Mouse (Mus musculus): Measurements from ENCODE around the gene Cux1. TPM values are rescaled to one million over a fixed set of nuclear protein-coding genes. Genes with fewer than 3 reads are reported as not detected.

The Cux1 gene
- polyA plus RNA-seq, 1 experiment from 2014 or later, result 109 TPM

- H3K27me3 ChIP-seq (ENCODE audit: insufficient read depth, poor library complexity, severe bottlenecking), result no peaks in the 10 kb centered on the region
- H3K4me3 ChIP-seq, result no peak overlapping the region
- H3K4me1 ChIP-seq (replicated peaks), result no peaks in the 10 kb centered on the region
- H3K36me3 ChIP-seq, result peaks cover 14% of the 10 kb centered on the region
- H3K27ac ChIP-seq, result no peak overlapping the region
- no peaks in the 10 kb centered on the region for H3K9me3 ChIP-seq
- no peak for DNase-seq (ENCODE audit: low spot score)
Observed at GRCm38 (mm10) chr5:136449801-136450200, 117.5 kb downstream of the Cux1 start.

GRCm38 (mm10) chr5:136445967-136446366, 121.3 kb downstream of the Cux1 start:
- WGBS, result 90% methylated on average over 5 of the region's 5 CpGs

GRCm38 (mm10) chr5:136442238-136443187, 124.8 kb downstream of the Cux1 start:
- Histone ChIP-seq H3K36me3 (peaks cover 17% of the 10 kb centered on the region), H3K4me1 (replicated peaks) (peaks cover 16% of the 10 kb centered on the region), H3K27ac (0 out of 2 replicates have a peak overlapping the region, but pooled peaks have one; percentile 9), H3K9me3 (no peaks in the 10 kb centered on the region), H3K4me3 (no peak overlapping the region), H3K27me3 (ENCODE audit: insufficient read depth, poor library complexity, severe bottlenecking) (no peaks in the 10 kb centered on the region)
- no peak for DNase-seq (ENCODE audit: low spot score)
- WGBS, result 72% methylated on average over 11 of the region's 11 CpGs

More at GRCm38 (mm10) chr5:136445967-136446366, 121.3 kb downstream of the Cux1 start:
- Histone ChIP-seq H3K27ac (no peak overlapping the region), H3K4me1 (replicated peaks) (peaks cover 14% of the 10 kb centered on the region), H3K27me3 (ENCODE audit: insufficient read depth, poor library complexity, severe bottlenecking) (no peaks in the 10 kb centered on the region), H3K36me3 (peaks cover 14% of the 10 kb centered on the region), H3K9me3 (no peaks in the 10 kb centered on the region), H3K4me3 (no peak overlapping the region)
- no peak for DNase-seq (ENCODE audit: low spot score)

DNA sequence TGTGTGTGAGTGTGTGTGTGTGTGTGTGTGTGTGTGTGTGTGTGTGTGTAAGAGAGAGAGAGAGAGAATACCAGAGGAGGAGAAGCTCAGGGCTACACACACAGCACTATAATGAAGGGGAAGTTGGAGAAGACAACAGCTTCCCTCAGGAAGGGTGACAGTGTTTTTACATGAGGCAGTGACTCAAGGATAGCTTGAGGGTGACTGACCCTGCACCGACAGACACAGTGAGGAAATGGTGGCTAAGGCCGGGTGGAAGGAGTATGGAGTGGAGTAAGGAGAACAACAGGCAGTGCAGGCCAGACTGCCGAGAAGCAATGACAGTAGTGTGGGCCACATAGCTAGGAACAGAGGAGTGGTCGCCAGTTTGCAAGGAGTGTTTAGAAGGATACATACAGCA, 137.6 kb downstream of the Cux1 start:
- Histone ChIP-seq H3K9me3 (no peaks in the 10 kb centered on the region), H3K36me3 (0 out of 2 replicates have a peak, but pooled peaks cover 4% of the 10 kb centered on the region), H3K27ac (0 out of 2 replicates have a peak overlapping the region, but pooled peaks have one; percentile 8), H3K4me1 (replicated peaks) (peaks cover 31% of the 10 kb centered on the region), H3K4me3 (no peak overlapping the region), H3K27me3 (ENCODE audit: insufficient read depth, poor library complexity, severe bottlenecking) (no peaks in the 10 kb centered on the region)
- WGBS, result 79% methylated on average over 4 of the region's 4 CpGs
- DNase-seq (ENCODE audit: low spot score), result no peak

GRCm38 (mm10) chr5:136428498-136429060, 138.7 kb downstream of the Cux1 start:
- no peaks in the 10 kb centered on the region for H3K27me3 ChIP-seq (ENCODE audit: insufficient read depth, poor library complexity, severe bottlenecking)
- H3K36me3 ChIP-seq, result peaks cover 6% of the 10 kb centered on the region
- 0 out of 2 replicates have a peak overlapping the region, but pooled peaks have one; percentile 40 for H3K27ac ChIP-seq
- no peaks in the 10 kb centered on the region for H3K9me3 ChIP-seq
- 75% methylated on average over 6 of the region's 6 CpGs for WGBS
- H3K4me3 ChIP-seq, result no peak overlapping the region
- H3K4me1 ChIP-seq (replicated peaks), result peaks cover 31% of the 10 kb centered on the region
- DNase-seq (ENCODE audit: low spot score), result no peak

DNA sequence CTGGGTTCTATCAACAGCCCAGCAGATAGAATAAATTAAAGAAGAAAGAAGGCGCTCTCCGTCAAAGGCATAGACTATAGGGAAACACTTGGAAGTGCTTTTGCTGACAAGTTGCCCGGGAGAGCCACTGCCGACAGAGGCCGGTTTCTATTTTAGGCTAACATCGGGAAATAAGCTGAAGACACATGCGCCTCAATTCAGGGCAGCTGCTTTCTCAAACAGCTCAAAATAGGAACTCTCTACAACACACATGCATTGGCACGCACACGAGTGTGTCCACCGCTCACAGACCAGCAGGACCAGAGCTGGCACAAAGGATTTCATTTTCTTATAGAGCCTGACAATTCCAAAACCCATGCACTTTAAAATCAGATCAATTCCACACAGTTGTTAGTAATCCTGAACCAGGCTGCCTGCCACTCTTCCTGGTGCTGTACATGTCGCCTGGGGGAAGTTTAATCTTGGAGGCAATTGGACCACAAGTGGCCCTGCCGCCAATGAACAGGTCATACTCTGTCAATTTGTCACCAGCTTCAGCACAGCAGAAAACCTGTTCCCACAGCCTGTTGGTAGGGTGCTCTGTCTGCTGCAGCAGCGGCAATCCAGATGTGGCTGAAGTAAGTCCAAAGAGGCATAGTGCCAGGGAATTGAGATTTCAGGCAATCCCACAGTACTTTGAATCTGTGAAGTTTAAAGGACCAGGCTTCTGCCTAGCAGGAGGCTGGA, 139.4 kb downstream of the Cux1 start:
- H3K27ac ChIP-seq, result 0 out of 2 replicates have a peak overlapping the region, but pooled peaks have one; percentile 40
- H3K4me1 ChIP-seq (replicated peaks), result peaks cover 31% of the 10 kb centered on the region
- H3K4me3 ChIP-seq, result no peak overlapping the region
- H3K27me3 ChIP-seq (ENCODE audit: insufficient read depth, poor library complexity, severe bottlenecking), result no peaks in the 10 kb centered on the region
- WGBS, result 84% methylated on average over 13 of the region's 13 CpGs
- H3K36me3 ChIP-seq, result peaks cover 12% of the 10 kb centered on the region
- no peaks in the 10 kb centered on the region for H3K9me3 ChIP-seq
- DNase-seq (ENCODE audit: low spot score), result no peak

DNA sequence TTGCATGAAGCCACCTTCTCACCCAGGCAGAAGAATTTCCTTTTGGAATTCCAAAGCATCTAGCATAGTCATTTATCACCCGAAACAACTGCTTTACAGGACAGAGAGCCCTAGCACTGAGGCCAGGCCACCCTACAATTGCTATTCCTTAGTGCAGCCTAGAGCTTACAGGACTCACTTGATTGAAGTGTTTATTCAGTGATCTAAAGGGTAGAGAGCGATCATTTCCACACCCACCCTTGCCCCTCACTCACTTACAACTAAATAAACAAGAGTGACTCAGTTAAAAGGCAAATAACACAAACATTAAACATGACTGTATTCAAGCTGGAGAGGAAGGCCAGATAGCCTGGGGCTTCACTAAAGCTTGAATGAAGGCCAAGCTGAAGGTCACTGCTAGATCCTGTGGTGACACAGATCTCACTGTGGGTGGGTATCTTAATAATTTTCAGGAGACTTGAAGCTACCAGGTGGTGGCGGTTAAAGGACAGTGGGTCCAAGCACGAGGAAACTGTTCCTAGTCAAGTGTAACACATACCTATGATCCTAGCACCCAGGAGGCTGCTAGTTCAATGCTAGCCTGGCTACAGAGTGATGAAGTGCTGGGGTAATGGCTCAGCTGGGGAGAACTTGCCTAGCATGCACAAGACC, 140.0 kb downstream of the Cux1 start:
- H3K36me3 ChIP-seq, result peaks cover 12% of the 10 kb centered on the region
- no peak overlapping the region for H3K27ac ChIP-seq
- H3K9me3 ChIP-seq, result no peaks in the 10 kb centered on the region
- WGBS, result 75% methylated on average over 4 of the region's 4 CpGs
- no peaks in the 10 kb centered on the region for H3K27me3 ChIP-seq (ENCODE audit: insufficient read depth, poor library complexity, severe bottlenecking)
- H3K4me3 ChIP-seq, result no peak overlapping the region
- H3K4me1 ChIP-seq (replicated peaks), result peaks cover 31% of the 10 kb centered on the region
- no peak for DNase-seq (ENCODE audit: low spot score)

DNA sequence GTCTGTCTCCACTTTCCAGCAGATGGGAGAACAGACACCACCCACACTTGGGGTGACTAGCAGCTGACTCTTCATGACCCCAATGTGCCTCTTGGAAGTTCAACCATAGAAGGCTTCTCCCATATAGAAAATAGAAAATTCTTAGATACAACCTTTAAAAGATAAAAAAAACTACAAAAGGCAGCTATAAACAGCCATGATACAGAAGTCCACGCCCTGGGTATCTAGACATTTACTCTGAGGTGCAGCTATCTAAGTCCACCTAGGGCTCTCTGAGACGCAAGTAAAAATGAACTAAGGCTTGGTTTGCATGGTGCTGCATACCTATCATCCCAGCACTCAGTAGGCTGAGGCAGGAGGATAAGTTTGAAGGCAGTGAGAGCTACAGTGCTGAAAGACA, 144.3 kb downstream of the Cux1 start:
- Histone ChIP-seq H3K9me3 (no peaks in the 10 kb centered on the region), H3K27ac (no peak overlapping the region), H3K27me3 (ENCODE audit: insufficient read depth, poor library complexity, severe bottlenecking) (no peaks in the 10 kb centered on the region), H3K4me1 (replicated peaks) (peaks cover 15% of the 10 kb centered on the region), H3K4me3 (no peak overlapping the region), H3K36me3 (peaks cover 12% of the 10 kb centered on the region)
- 97% methylated on average over 2 of the region's 2 CpGs for WGBS
- no peak for DNase-seq (ENCODE audit: low spot score)

GRCm38 (mm10) chr5:136421885-136422284, 145.4 kb downstream of the Cux1 start:
- Histone ChIP-seq H3K36me3 (peaks cover 12% of the 10 kb centered on the region), H3K4me1 (replicated peaks) (peaks cover 5% of the 10 kb centered on the region), H3K27ac (no peak overlapping the region), H3K4me3 (no peak overlapping the region), H3K9me3 (no peaks in the 10 kb centered on the region), H3K27me3 (ENCODE audit: insufficient read depth, poor library complexity, severe bottlenecking) (no peaks in the 10 kb centered on the region)
- DNase-seq (ENCODE audit: low spot score), result no peak
- 95% methylated on average over 3 of the region's 3 CpGs for WGBS

- Histone ChIP-seq H3K36me3 (peaks cover 12% of the 10 kb centered on the region), H3K9me3 (no peaks in the 10 kb centered on the region), H3K4me3 (no peak overlapping the region), H3K4me1 (replicated peaks) (no peaks in the 10 kb centered on the region), H3K27ac (no peak overlapping the region), H3K27me3 (ENCODE audit: insufficient read depth, poor library complexity, severe bottlenecking) (no peaks in the 10 kb centered on the region)
- DNase-seq (ENCODE audit: low spot score), result no peak
- WGBS, result 88% methylated on average over 3 of the region's 3 CpGs
Observed at GRCm38 (mm10) chr5:136421316-136421715, 146.0 kb downstream of the Cux1 start.

GRCm38 (mm10) chr5:136420342-136420741, 146.9 kb downstream of the Cux1 start:
- 83% methylated on average over 3 of the region's 3 CpGs for WGBS
- peaks cover 12% of the 10 kb centered on the region for H3K36me3 ChIP-seq

DNA sequence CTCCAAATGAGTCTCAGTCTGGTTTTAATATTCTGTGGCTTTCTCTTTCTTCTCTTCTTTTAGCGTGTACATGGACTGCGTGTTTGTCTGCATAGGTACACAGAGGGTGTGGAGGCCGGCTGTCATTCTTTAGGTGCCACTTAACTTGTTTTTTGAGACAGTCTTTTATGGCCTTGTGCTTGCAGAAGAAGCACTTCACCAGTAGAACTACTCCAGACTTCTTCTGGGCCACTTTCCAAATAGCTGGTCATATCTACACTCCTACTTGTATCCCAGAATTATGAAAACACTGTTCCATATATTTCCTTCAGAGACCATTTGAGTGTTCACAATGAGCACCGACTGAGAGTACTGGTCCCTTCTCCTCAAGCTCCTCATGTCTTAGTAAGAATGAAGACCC, 149.4 kb downstream of the Cux1 start:
- H3K4me3 ChIP-seq, result no peak overlapping the region
- H3K4me1 ChIP-seq (replicated peaks), result peaks cover 11% of the 10 kb centered on the region; the same call in 1 of the 2 replicates
- H3K27me3 ChIP-seq (ENCODE audit: insufficient read depth, poor library complexity, severe bottlenecking), result no peaks in the 10 kb centered on the region
- no peaks in the 10 kb centered on the region for H3K36me3 ChIP-seq
- no peak overlapping the region for H3K27ac ChIP-seq
- no peaks in the 10 kb centered on the region for H3K9me3 ChIP-seq
- 95% methylated on average over 4 of the region's 4 CpGs for WGBS
- DNase-seq (ENCODE audit: low spot score), result no peak

More at GRCm38 (mm10) chr5:136420342-136420741, 146.9 kb downstream of the Cux1 start:
- no peaks in the 10 kb centered on the region for H3K9me3 ChIP-seq
- H3K4me1 ChIP-seq (replicated peaks), result peaks cover 8% of the 10 kb centered on the region; the same call in 1 of the 2 replicates
- no peaks in the 10 kb centered on the region for H3K27me3 ChIP-seq (ENCODE audit: insufficient read depth, poor library complexity, severe bottlenecking)
- H3K27ac ChIP-seq, result no peak overlapping the region
- H3K4me3 ChIP-seq, result no peak overlapping the region
- DNase-seq (ENCODE audit: low spot score), result no peak
